Mouse (Mus musculus) kidney, postnatal 14 days (tissue): ENCODE measurements at regions not wholly inside any gene's neighbourhood (a gene's known extent, or its start where the extent isn't known, plus 50 kb on each side); places are given as distances from the start of the nearest gene placed in this dataset.
A peak's percentile ranks its signal among the peaks of the same experiment; 100 is the strongest.

Source experiments
- DNase-seq: peaks from one replicate; pipeline ENCODE4 v3.0.0; 2022; ENCODE audit warnings: mixed read lengths

DNA sequence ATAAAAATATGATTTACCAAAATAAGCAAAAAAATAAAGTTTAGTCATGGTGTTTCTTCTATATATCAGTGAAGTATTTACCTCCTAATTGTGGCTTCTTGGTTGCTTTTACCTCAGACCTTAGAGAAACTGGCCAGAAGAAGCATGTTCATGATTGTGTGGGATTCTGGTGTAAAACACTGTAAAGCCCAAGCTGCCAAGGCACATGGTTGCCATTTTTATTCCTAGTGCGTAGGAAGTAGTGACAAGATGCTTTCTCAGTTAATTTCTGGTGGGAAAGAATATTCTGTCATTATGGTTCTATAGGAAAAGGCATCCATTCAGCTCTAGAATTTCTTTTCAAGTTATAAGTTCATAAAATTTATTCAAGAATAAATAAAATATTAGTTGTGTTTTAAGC, 805.2 kb downstream of the Olfm4 start:
- no peak for DNase-seq

DNA sequence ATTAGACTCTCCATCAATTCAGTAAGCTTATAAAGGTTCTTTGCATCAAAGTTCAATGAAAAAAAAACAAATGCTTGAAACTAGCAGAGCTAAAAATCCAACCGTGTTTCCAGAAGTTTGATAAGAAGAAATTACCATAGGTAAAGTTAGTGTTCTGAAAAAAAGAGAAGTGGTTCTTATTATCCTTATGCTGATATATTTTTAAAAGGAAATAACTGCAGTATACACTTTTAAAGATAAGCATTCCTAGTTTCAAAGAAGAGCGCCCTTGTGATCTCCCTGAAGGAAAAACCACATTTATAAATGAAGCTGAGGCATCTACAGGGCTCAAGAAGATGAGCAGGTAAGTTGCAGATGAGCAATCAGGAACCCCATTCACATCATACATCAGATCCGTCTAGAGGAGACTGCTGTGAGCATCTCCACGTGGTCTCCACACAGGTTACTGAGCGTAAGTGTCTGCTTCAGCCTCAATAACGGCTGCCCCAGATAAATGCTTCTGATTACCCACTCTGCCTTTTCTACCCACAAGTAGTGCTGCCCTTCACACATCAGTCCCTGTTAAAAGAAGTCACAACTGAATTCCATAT, 815.6 kb downstream of the Olfm4 start:
- no peak for DNase-seq

DNA sequence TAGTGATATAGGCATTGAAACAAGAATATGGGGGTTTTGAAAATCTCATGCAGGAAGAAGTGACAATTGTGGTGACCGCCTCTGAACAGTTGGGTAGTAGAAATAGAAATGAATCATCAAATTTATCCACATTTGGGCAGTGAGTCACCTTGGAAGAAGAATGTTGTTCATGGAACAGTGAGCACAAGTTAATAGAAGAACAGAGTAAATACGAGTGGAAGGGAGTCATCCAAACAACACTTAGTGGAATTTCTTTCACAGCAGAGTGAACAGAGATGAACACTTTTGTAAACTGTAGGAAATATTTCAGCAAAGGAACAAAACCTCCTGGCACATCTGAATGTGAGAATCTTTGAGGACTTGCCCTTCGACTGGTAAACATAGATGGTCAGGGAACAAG, 846.6 kb downstream of the Olfm4 start:
- no peak for DNase-seq

DNA sequence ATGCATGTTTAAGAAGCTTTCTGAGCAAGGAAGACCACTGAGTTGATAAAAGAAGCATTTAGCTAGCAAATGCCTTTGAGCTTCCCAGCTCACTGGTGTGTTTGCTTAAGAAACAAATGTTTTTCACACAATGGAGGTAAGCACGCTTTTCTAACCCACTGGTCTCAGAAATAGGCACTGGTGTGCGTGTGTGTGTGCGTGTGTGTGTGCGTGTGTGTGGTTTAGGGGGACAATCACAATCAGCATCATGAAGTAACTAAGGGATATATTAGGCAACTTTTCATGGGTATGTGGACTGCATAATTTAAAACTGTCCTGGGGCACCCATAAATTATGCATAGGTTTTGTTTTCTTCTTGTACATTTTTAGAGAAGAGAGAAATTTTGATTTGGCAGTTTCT, 860.7 kb downstream of the Olfm4 start:
- DNase-seq, result no peak

DNA sequence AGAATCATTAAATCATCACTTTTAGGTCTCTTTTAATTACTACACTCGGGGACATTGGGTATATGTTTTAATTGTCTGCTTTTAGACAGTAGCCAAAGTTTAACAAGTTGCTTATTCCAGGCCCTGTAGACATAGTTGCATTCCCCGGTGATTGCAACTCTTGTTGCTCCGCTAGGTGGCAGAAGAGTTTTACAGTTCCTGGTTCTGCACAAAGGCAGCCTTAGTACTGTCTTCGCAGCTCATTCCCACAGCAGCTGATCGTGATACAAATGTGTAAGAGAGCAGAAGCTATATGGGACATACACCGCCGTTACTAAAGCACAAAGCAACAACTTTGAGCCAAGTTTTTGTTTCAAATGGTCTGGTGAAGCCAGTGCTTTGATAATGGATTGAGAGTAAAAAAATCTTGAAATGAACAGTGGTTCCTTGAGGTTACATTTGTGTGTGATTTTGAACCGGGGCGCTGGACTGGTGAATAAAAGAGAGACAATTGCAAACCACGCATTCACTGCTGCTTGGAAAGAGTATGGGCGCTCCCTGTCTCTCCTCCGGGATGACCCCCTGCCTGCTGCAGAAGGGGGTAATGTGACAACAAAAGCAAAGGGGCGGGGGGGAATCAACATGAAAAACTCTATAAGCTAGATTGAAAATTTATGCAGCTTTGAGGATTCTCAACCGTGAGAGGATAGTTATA, 861.8 kb downstream of the Olfm4 start:
- peak; percentile 64 for DNase-seq

DNA sequence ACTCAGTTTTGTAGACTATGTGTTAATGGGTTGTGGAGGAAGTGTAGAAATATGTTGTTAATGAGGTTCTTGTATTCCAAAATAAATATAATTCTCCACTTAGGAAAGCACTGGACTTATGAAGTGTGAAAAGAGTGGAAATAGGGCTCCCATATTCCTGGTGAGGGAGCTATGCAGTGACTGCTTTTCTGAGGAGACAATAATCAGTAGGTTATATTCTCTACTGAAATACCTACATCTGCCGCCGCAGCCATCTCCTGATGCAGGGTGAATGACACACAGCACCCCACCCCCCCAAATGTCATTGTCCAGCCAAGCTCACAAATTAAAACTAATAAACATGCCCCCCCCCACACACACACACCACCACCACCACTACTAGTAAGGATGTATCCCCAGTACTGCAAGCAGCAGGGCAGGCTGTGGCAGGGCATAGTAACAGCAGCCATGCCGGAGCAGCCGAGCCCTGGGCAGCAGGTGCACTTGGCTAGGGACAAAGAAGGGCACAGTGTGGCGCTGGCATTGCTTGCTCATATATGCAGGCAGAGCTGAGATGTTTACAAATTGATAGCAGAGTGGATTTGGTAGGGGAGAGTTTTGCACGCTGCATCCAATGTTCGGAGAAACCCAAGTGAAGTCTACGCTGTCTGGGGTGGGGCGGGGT, 862.7 kb downstream of the Olfm4 start:
- DNase-seq, result no peak
